Mouse (Mus musculus) hindbrain, postnatal 0 days (tissue): ENCODE measurements at regions not wholly inside any gene's neighbourhood (a gene's known extent, or its start where the extent isn't known, plus 50 kb on each side); places are given as distances from the start of the nearest gene placed in this dataset.
A peak's percentile ranks its signal among the peaks of the same experiment; 100 is the strongest.

Experiments used
- ATAC-seq: fragments of 200-750 bp; cut with Nextera tagmentation; 2 replicates; pipeline ENCODE4 v1.8.0; 2017; ENCODE audit warnings: mild to moderate bottlenecking, moderate TSS enrichment, moderate library complexity
- DNase-seq: peaks from one replicate; pipeline ENCODE4 v3.0.0-alpha.2; 2015; ENCODE audit warnings: low spot score
- H3K27ac ChIP-seq: fragments of 300-500 bp; sonication (generic); 2 replicates; pipeline ENCODE4 v1.5.1; 2014; ENCODE audit warnings: mild to moderate bottlenecking
- H3K27me3 ChIP-seq: fragments of 300-500 bp; sonication (generic); 2 replicates; pipeline ENCODE4 v1.6.1; 2014; ENCODE audit warnings: low read length, mixed read lengths; ENCODE audit not compliant: insufficient read depth
- H3K36me3 ChIP-seq: fragments of 300-500 bp; sonication (generic); 2 replicates; pipeline ENCODE4 v1.6.1; 2014; ENCODE audit warnings: low read length, mixed read lengths; ENCODE audit not compliant: insufficient read depth
- H3K4me1 ChIP-seq: fragments of 300-500 bp; sonication (generic); 2 replicates; pipeline ENCODE4 v1.6.1; 2014; ENCODE audit warnings: antibody characterized with exemption, low read length, mixed read lengths; ENCODE audit not compliant: insufficient read depth
- H3K4me2 ChIP-seq: fragments of 300-500 bp; sonication (generic); 2 replicates; pipeline ENCODE4 v1.6.1; 2014; ENCODE audit warnings: low read depth, mild to moderate bottlenecking, low read length, moderate library complexity, mixed read lengths
- H3K4me3 ChIP-seq: fragments of 300-500 bp; sonication (generic); 2 replicates; pipeline ENCODE4 v1.5.1; 2014; ENCODE audit warnings: low read length
- H3K9ac ChIP-seq: fragments of 300-500 bp; sonication (generic); replicated peaks from 2 replicates; pipeline ENCODE4 v1.6.1; 2014; ENCODE audit warnings: mild to moderate bottlenecking, low read length, moderate library complexity, mixed read lengths
- H3K9me3 ChIP-seq: fragments of 300-500 bp; sonication (generic); 2 replicates; pipeline ENCODE4 v1.6.1; 2016; ENCODE audit warnings: low read length, mixed read lengths
- CTCF ChIP-seq: IDR thresholded peaks from 2 replicates; pipeline ENCODE4 v1.5.1; 2016; ENCODE audit warnings: antibody characterized with exemption, control low read depth, low read depth
- WGBS: fragments of 180-500 bp; shearing (Covaris S2); extraction: QIAGEN DNeasy Blood & Tissue Kit; methylation state at CpG from one replicate; pipeline ENCODE4 v1.1.7; 2014; 5-methylcytosine and 5-hydroxymethylcytosine counted together

DNA sequence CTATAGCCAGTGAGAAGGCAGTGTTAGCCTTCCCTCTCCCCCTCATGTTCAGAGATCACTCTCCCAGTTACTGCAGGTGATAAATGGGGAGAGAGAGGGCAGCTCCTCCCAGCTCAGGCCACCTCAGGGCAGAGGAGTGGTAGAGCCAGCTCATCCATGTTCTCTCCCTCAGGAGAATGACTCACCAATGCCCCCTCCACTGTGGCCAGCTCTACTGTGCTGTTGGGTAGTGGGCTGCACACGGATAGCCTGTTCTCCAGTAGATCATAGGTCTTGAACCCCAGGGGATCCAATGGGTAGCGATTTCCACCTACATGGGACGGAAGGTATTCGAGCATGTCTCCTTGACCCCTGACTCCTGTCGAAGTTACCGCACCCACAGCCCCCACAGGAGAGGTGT lies 618.1 kb downstream of the Hs3st4 start:
- Histone ChIP-seq H3K4me3 (no peak overlapping the region), H3K27ac (no peak overlapping the region), H3K9ac (no peak overlapping the region), H3K9me3 (no peaks in the 10 kb centered on the region), H3K4me1 (no peaks in the 10 kb centered on the region), H3K36me3 (no peaks in the 10 kb centered on the region), H3K27me3 (no peaks in the 10 kb centered on the region), H3K4me2 (no peak overlapping the region)
- ATAC-seq = no peak
- no peak for TF ChIP-seq CTCF
- 85% methylated on average over 6 of the region's 6 CpGs for WGBS
- DNase-seq = no peak

DNA sequence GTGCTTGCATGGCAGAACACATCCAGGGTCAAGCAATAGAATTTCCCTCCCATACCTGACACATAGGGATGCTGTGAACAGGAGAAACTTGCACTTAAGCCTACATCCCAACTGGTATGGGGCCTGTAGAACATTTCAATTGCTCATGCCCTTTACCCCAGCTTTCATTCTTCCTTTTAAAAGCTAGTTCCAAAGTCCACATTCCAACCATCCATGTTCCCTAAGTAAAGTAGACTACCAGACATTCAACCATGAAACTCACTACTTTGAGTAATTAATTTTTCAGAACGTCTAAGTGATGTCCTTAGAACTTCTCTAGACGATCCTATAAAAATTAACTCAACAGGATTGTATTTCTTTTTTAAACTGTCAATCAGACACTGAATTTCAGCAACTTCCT lies 621.9 kb downstream of the Hs3st4 start:
- WGBS = 70% methylated on average over 2 of the region's 2 CpGs
- no peak for DNase-seq

DNA sequence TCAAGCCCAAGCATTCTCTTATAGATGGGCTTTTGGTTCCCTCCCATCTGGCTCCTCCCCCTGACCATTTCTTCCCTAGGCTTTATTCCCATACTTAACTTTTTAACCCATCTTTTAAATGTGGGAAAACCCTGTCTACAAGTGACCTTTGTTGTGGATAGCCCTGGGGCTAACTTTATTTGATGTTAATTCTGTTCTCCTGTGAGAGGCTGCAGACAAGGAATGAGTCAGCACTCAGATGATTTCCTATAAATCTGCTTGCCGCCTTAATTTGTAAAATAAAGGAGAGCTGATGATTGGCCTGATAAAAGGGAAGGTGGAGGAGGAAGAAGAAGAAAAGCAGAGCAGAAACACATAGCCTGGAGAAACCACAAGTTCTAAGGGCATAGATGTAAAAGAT lies 623.3 kb downstream of the Hs3st4 start:
- Histone ChIP-seq H3K36me3 (no peaks in the 10 kb centered on the region), H3K9ac (no peak overlapping the region), H3K27ac (no peak overlapping the region), H3K4me1 (no peaks in the 10 kb centered on the region), H3K27me3 (no peaks in the 10 kb centered on the region), H3K4me2 (no peak overlapping the region), H3K9me3 (no peaks in the 10 kb centered on the region), H3K4me3 (no peak overlapping the region)
- no peak for ATAC-seq
- no peak for TF ChIP-seq CTCF
- no peak for DNase-seq
- 79% methylated on average over 1 of the region's 1 CpGs for WGBS

More for the DNA sequence above, 621.9 kb downstream of the Hs3st4 start:
- ATAC-seq = no peak
- H3K4me2 ChIP-seq = no peak overlapping the region
- no peaks in the 10 kb centered on the region for H3K4me1 ChIP-seq
- no peak overlapping the region for H3K27ac ChIP-seq
- H3K36me3 ChIP-seq = no peaks in the 10 kb centered on the region
- H3K9me3 ChIP-seq = no peaks in the 10 kb centered on the region
- no peak for TF ChIP-seq CTCF
- H3K9ac ChIP-seq = no peak overlapping the region
- no peaks in the 10 kb centered on the region for H3K27me3 ChIP-seq
- H3K4me3 ChIP-seq = no peak overlapping the region

DNA sequence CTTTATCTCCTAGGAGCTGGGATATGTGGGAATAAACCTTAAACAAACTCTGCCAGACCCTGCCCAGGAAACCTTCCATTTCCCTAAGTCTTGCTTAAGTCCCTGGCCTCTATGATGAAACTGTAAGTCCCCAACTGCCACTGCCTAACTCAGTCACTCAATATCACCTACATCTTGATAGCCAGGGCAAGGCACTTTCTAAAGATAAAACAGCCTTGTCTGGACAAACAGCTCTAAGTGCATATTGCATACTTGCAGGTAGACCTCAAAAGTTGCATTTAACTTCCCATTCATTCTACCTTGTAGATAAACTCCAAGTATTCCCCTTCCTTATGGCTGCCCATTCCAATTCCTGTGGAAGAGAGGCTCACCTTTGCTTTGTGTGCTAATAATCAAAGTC lies 624.4 kb downstream of the Hs3st4 start:
- Histone ChIP-seq H3K9ac (no peak overlapping the region), H3K36me3 (no peaks in the 10 kb centered on the region), H3K27me3 (no peaks in the 10 kb centered on the region), H3K27ac (no peak overlapping the region), H3K4me3 (no peak overlapping the region), H3K4me1 (no peaks in the 10 kb centered on the region), H3K9me3 (no peaks in the 10 kb centered on the region), H3K4me2 (no peak overlapping the region)
- TF ChIP-seq CTCF = no peak
- no peak for ATAC-seq
- no peak for DNase-seq

DNA sequence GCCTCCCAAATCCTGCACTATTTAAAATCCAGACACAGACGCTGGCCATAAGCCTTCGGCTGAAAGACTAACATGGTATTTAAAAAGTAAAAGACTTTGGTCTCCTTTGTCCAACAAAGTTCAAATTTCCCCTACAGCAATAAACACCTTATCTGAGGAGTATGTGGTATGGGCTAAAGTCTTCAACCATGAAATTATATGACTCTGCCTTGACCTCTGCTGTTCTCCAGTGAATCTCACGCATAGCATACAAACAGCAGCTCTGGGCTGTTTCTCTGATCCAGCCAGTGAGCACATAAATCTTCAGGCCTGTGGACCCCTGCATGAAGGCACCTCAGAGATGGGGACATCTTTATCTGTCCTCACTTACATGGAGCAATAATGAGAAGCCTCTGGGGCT lies 627.8 kb downstream of the Hs3st4 start:
- no peak overlapping the region for H3K4me2 ChIP-seq
- no peak overlapping the region for H3K9ac ChIP-seq
- H3K36me3 ChIP-seq = no peaks in the 10 kb centered on the region
- no peaks in the 10 kb centered on the region for H3K4me1 ChIP-seq
- no peak overlapping the region for H3K27ac ChIP-seq
- H3K9me3 ChIP-seq = no peaks in the 10 kb centered on the region
- H3K27me3 ChIP-seq = no peaks in the 10 kb centered on the region
- no peak for TF ChIP-seq CTCF
- no peak overlapping the region for H3K4me3 ChIP-seq
- 90% methylated on average over 3 of the region's 3 CpGs for WGBS
- DNase-seq (no peak), ATAC-seq (no peak)

DNA sequence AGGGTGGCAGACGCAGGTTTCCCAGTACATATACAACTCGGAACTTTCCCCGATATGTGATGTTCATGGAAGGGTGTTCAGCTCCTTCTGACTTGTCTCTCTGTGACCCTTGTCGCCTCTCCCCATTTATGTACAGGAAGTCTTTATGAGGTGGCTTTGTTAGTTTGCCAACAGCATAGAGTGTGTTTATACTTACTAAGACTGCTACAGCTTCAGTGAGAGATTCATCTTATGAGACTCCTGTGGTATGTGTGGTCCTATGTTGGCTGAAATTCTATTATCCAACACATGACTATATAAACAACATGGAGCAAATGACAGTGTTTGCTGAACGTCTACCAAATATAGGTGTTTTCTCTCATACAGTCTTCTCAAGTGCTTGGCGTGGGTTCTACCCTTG lies 664.5 kb downstream of the Hs3st4 start:
- 88% methylated on average over 6 of the region's 6 CpGs for WGBS
- no peak overlapping the region for H3K4me3 ChIP-seq
- no peaks in the 10 kb centered on the region for H3K27me3 ChIP-seq
- H3K27ac ChIP-seq = no peak overlapping the region
- no peak overlapping the region for H3K4me2 ChIP-seq
- ATAC-seq = no peak
- H3K36me3 ChIP-seq = no peaks in the 10 kb centered on the region
- TF ChIP-seq CTCF = no peak
- DNase-seq = no peak
- H3K9me3 ChIP-seq = no peaks in the 10 kb centered on the region
- H3K4me1 ChIP-seq = no peaks in the 10 kb centered on the region
- no peak overlapping the region for H3K9ac ChIP-seq

DNA sequence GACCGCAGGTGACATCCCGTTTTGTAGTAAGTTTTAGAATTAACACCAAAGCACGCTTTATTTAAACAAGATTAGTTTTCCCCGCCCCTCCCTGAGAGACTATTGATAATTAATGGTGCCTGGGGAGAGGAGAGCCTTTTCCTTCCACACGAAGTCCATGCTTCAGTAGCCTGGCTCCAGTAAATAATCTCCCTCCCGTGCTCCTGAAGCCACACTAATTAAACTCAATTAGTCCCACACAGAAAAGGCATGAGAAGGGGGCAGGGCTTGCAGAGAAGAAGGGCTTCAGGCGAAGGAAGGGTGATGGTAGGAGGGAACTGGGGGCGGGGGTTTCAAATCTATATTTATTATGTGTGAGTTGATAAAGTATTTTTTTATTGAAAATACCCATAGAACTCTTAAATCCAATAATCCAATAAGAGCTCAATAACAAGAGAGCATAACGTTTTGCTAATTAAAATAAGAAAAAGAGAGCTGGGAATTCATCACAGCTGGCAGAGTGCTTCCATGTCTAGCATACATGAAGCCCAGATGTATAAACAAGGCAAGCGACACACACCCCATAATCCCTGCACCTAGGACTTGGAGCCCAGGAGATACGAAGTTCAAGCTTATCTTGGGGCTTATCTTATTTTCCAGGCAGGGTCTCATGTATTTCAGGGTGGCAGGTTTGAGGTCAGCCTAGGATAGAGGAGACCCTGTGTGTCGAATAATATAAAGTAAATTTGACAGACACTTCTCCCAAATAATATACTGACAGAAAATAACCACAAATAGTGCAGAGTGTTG lies 684.7 kb downstream of the Hs3st4 start:
- no peak for TF ChIP-seq CTCF
- Histone ChIP-seq H3K27me3 (no peaks in the 10 kb centered on the region), H3K4me1 (no peaks in the 10 kb centered on the region), H3K4me2 (no peak overlapping the region), H3K36me3 (no peaks in the 10 kb centered on the region), H3K9me3 (no peaks in the 10 kb centered on the region), H3K27ac (no peak overlapping the region), H3K4me3 (no peak overlapping the region), H3K9ac (no peak overlapping the region)
- ATAC-seq = no peak
- WGBS = 32% methylated on average over 12 of the region's 12 CpGs
- DNase-seq = peak; percentile 8
